Mouse (Mus musculus) kidney, embryonic 14.5 days (tissue): ENCODE measurements around the gene B3galt5. TPM values are rescaled to one million over a fixed set of nuclear protein-coding genes. Genes with fewer than 3 reads are reported as not detected.
A peak's percentile ranks its signal among the peaks of the same experiment; 100 is the strongest.

ENCODE experiments used
- ATAC-seq: fragments of 200-750 bp; cut with Nextera tagmentation; 2 replicates; pipeline ENCODE4 v1.8.0; 2017; ENCODE audit warnings: moderate number of reproducible peaks, mild to moderate bottlenecking, moderate TSS enrichment, moderate library complexity; ENCODE audit not compliant: low FRiP score, low TSS enrichment
- H3K27ac ChIP-seq: fragments of 300-500 bp; sonication (generic); 2 replicates; pipeline ENCODE4 v1.5.1; 2014; ENCODE audit warnings: low read depth, mild to moderate bottlenecking, low read length, moderate library complexity, mixed read lengths
- H3K27me3 ChIP-seq: fragments of 300-500 bp; sonication (generic); 2 replicates; pipeline ENCODE4 v1.6.1; 2014; ENCODE audit warnings: mild to moderate bottlenecking, low read length; ENCODE audit not compliant: control insufficient read depth, insufficient read depth
- H3K36me3 ChIP-seq: fragments of 300-500 bp; sonication (generic); 2 replicates; pipeline ENCODE4 v1.6.1; 2014; ENCODE audit warnings: low read length, mixed read lengths; ENCODE audit not compliant: control insufficient read depth, insufficient read depth
- H3K4me1 ChIP-seq: fragments of 300-500 bp; sonication (generic); 2 replicates; pipeline ENCODE4 v1.6.1; 2014; ENCODE audit warnings: low read length, mixed read lengths; ENCODE audit not compliant: control insufficient read depth, insufficient read depth
- H3K4me2 ChIP-seq: fragments of 300-500 bp; sonication (generic); replicated peaks from 2 replicates; pipeline ENCODE4 v1.6.1; 2014; ENCODE audit warnings: low read depth, mild to moderate bottlenecking, low read length
- H3K4me3 ChIP-seq: fragments of 300-500 bp; sonication (generic); 2 replicates; pipeline ENCODE4 v1.5.1; 2014; ENCODE audit warnings: mild to moderate bottlenecking, low read length
- H3K9ac ChIP-seq: fragments of 300-500 bp; sonication (generic); 2 replicates; pipeline ENCODE4 v1.6.1; 2014; ENCODE audit warnings: low read depth, mild to moderate bottlenecking, low read length, moderate library complexity
- H3K9me3 ChIP-seq: fragments of 300-500 bp; sonication (generic); 2 replicates; pipeline ENCODE4 v1.6.1; 2016; ENCODE audit warnings: low read length; ENCODE audit not compliant: control insufficient read depth
- WGBS: fragments of 180-500 bp; shearing (Covaris S2); extraction: QIAGEN DNeasy Blood & Tissue Kit; methylation state at CpG from one replicate; pipeline ENCODE4 v1.1.7; 2014; 5-methylcytosine and 5-hydroxymethylcytosine counted together
- polyA plus RNA-seq: library from polyadenylated mRNA; unstranded; fragments of >200 nt; fragmentation: Nextera tagmentation; extraction: Ambion mirVana; gene quantifications from 2 replicates; pipeline ENCODE4 v1.2.1, GENCODE M21; 2014

The B3galt5 gene
- polyA plus RNA-seq, 1 experiment from 2014 or later = 2.8 TPM

- H3K4me3 ChIP-seq = peak overlapping the region; percentile 28
- no peak overlapping the region for H3K27ac ChIP-seq
- 2% methylated on average over 38 of the region's 38 CpGs for WGBS
- peak; percentile 83 for ATAC-seq
- H3K9ac ChIP-seq = peak overlapping the region; percentile 45
- H3K9me3 ChIP-seq = no peaks in the 10 kb centered on the region
- 0 out of 2 replicates have a peak, but pooled peaks cover 5% of the 10 kb centered on the region for H3K4me1 ChIP-seq
- peak overlapping the region; percentile 75 for H3K4me2 ChIP-seq
- H3K27me3 ChIP-seq = peaks cover 14% of the 10 kb centered on the region; the same call in 1 of the 2 replicates
- H3K36me3 ChIP-seq = no peaks in the 10 kb centered on the region
Measured at GRCm38 (mm10) chr16:96280719-96281605, 45.4 kb downstream of the B3galt5 start.

- Histone ChIP-seq H3K4me2 (no peak overlapping the region), H3K27me3 (peaks cover 14% of the 10 kb centered on the region; the same call in 1 of the 2 replicates), H3K9ac (no peak overlapping the region), H3K36me3 (no peaks in the 10 kb centered on the region), H3K9me3 (no peaks in the 10 kb centered on the region), H3K4me1 (0 out of 2 replicates have a peak, but pooled peaks cover 5% of the 10 kb centered on the region), H3K27ac (no peak overlapping the region), H3K4me3 (no peak overlapping the region)
- no peak for ATAC-seq
- WGBS = 92% methylated on average over 9 of the region's 9 CpGs
Measured at GRCm38 (mm10) chr16:96282566-96282965, 47.0 kb downstream of the B3galt5 start.

- no peak for ATAC-seq
- H3K4me3 ChIP-seq = no peak overlapping the region
- H3K27me3 ChIP-seq = no peaks in the 10 kb centered on the region
- no peak overlapping the region for H3K27ac ChIP-seq
- no peaks in the 10 kb centered on the region for H3K36me3 ChIP-seq
- no peaks in the 10 kb centered on the region for H3K9me3 ChIP-seq
- no peak overlapping the region for H3K4me2 ChIP-seq
- no peaks in the 10 kb centered on the region for H3K4me1 ChIP-seq
- H3K9ac ChIP-seq = no peak overlapping the region
- 74% methylated on average over 9 of the region's 9 CpGs for WGBS
Measured at GRCm38 (mm10) chr16:96291885-96292284, 56.3 kb downstream of the B3galt5 start.

- Histone ChIP-seq H3K4me3 (no peak overlapping the region), H3K4me1 (no peaks in the 10 kb centered on the region), H3K4me2 (no peak overlapping the region), H3K9ac (no peak overlapping the region), H3K9me3 (no peaks in the 10 kb centered on the region), H3K27ac (no peak overlapping the region), H3K36me3 (no peaks in the 10 kb centered on the region), H3K27me3 (no peaks in the 10 kb centered on the region)
- WGBS = 59% methylated on average over 15 of the region's 15 CpGs
- no peak for ATAC-seq
Measured at GRCm38 (mm10) chr16:96292530-96293173, 57.1 kb downstream of the B3galt5 start.

GRCm38 (mm10) chr16:96298075-96298474, 62.5 kb downstream of the B3galt5 start:
- no peak overlapping the region for H3K9ac ChIP-seq
- no peak overlapping the region for H3K4me2 ChIP-seq
- 0 out of 2 replicates have a peak, but pooled peaks have one; percentile 76 for ATAC-seq
- no peak overlapping the region for H3K27ac ChIP-seq
- no peaks in the 10 kb centered on the region for H3K4me1 ChIP-seq
- H3K9me3 ChIP-seq = no peaks in the 10 kb centered on the region
- H3K27me3 ChIP-seq = no peaks in the 10 kb centered on the region
- no peaks in the 10 kb centered on the region for H3K36me3 ChIP-seq
- H3K4me3 ChIP-seq = no peak overlapping the region

GRCm38 (mm10) chr16:96298574-96298973, 63.0 kb downstream of the B3galt5 start:
- ATAC-seq = no peak
- Histone ChIP-seq H3K4me1 (no peaks in the 10 kb centered on the region), H3K9ac (no peak overlapping the region), H3K9me3 (no peaks in the 10 kb centered on the region), H3K4me3 (no peak overlapping the region), H3K27me3 (no peaks in the 10 kb centered on the region), H3K27ac (no peak overlapping the region), H3K36me3 (no peaks in the 10 kb centered on the region), H3K4me2 (no peak overlapping the region)
- WGBS = 52% methylated on average over 3 of the region's 3 CpGs

- no peaks in the 10 kb centered on the region for H3K4me1 ChIP-seq
- no peak overlapping the region for H3K9ac ChIP-seq
- no peaks in the 10 kb centered on the region for H3K27me3 ChIP-seq
- no peak overlapping the region for H3K4me3 ChIP-seq
- no peaks in the 10 kb centered on the region for H3K36me3 ChIP-seq
- H3K4me2 ChIP-seq = no peak overlapping the region
- no peak for ATAC-seq
- H3K27ac ChIP-seq = no peak overlapping the region
- 85% methylated on average over 4 of the region's 4 CpGs for WGBS
- H3K9me3 ChIP-seq = no peaks in the 10 kb centered on the region
Measured at GRCm38 (mm10) chr16:96303356-96303755, 67.8 kb downstream of the B3galt5 start.

- H3K4me2 ChIP-seq = no peak overlapping the region
- H3K4me1 ChIP-seq = no peaks in the 10 kb centered on the region
- ATAC-seq = no peak
- H3K9ac ChIP-seq = no peak overlapping the region
- H3K4me3 ChIP-seq = no peak overlapping the region
- H3K27ac ChIP-seq = no peak overlapping the region
- no peaks in the 10 kb centered on the region for H3K27me3 ChIP-seq
- H3K9me3 ChIP-seq = no peaks in the 10 kb centered on the region
- H3K36me3 ChIP-seq = no peaks in the 10 kb centered on the region
Measured at GRCm38 (mm10) chr16:96304438-96304837, 68.8 kb downstream of the B3galt5 start.

GRCm38 (mm10) chr16:96306905-96307304, 71.3 kb downstream of the B3galt5 start:
- Histone ChIP-seq H3K4me3 (no peak overlapping the region), H3K4me2 (no peak overlapping the region), H3K9ac (no peak overlapping the region), H3K4me1 (no peaks in the 10 kb centered on the region), H3K27ac (no peak overlapping the region), H3K27me3 (no peaks in the 10 kb centered on the region), H3K9me3 (no peaks in the 10 kb centered on the region), H3K36me3 (no peaks in the 10 kb centered on the region)
- 55% methylated on average over 4 of the region's 4 CpGs for WGBS
- no peak for ATAC-seq
